Mouse (Mus musculus): ENCODE data around the gene Ociad2. TPM values are rescaled to one million over a fixed set of nuclear protein-coding genes. Genes with fewer than 3 reads are reported as not detected.
A peak's percentile ranks its signal among the peaks of the same experiment; 100 is the strongest.

Ociad2 gene
- polyA plus RNA-seq, 1 experiment from 2014 or later = 1.2 TPM

DNA sequence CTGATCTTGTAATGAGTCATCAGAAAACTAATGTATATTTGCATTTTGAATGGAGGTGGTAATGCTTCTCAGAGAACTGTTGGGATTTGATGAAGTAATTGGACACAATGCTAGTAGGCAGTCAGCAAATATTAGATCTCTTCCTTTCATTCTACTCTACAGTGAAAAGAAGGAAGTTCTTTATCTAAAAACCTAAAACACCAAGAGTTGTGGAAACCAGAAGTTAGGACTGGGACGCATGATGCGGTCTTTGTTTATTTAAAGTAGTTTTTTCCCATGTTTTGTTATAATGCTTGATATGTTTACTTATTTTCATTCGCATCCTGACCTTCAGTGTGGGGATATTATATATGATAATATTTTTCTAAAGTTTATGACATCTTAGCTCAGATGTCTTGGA lies 33.5 kb downstream of the Ociad2 start:
- Histone ChIP-seq H3K9me3 (ENCODE audit: low read length) (no peaks in the 10 kb centered on the region), H3K9ac (replicated peaks) (no peak overlapping the region), H3K27me3 (ENCODE audit: insufficient read depth, low read length) (no peaks in the 10 kb centered on the region), H3K4me2 (ENCODE audit: low read depth, low read length) (no peak overlapping the region), H3K36me3 (replicated peaks; ENCODE audit: insufficient read depth, low read length) (peaks cover 72% of the 10 kb centered on the region), H3K27ac (ENCODE audit: low read depth) (no peak overlapping the region), H3K4me1 (ENCODE audit: insufficient read depth) (peaks cover 3% of the 10 kb centered on the region; the same call in 1 of the 2 replicates), H3K4me3 (ENCODE audit: low read depth, low read length) (no peak overlapping the region)
- DNase-seq (no peak), ATAC-seq (no peak)
- TF ChIP-seq EP300 (IDR thresholded peaks at IDR 0.05; ENCODE audit: low read depth) = no peak
- no peak for TF ChIP-seq CTCF (IDR thresholded peaks at IDR 0.05; ENCODE audit: low read depth)
- WGBS (ENCODE audit: insufficient replicate concordance) = 82% methylated on average over 3 of the region's 3 CpGs

DNA sequence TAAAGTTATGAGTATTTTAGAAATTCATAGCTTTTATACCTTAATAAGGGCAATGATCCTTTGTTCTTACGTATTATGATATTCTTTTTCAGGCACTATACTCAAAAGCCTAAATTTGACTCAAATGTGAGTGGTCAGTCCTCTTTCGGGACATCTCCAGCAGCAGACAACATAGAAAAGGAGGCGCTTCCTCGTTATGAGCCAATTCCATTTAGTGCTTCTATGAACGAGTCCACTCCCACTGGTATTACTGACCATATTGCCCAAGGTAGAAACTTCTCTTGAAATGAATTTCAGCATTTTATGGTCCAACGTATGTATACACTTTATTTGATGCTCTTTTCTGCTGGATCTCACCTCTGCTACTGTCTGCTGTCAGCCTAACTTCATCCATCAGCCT lies 34.3 kb downstream of the Ociad2 start:
- peaks cover 73% of the 10 kb centered on the region for H3K36me3 ChIP-seq (replicated peaks; ENCODE audit: insufficient read depth, low read length)
- no peaks in the 10 kb centered on the region for H3K27me3 ChIP-seq (ENCODE audit: insufficient read depth, low read length)
- H3K4me1 ChIP-seq (ENCODE audit: insufficient read depth) = peaks cover 5% of the 10 kb centered on the region; the same call in 1 of the 2 replicates
- H3K4me2 ChIP-seq (ENCODE audit: low read depth, low read length) = no peak overlapping the region
- ATAC-seq (no peak), DNase-seq (no peak)
- no peaks in the 10 kb centered on the region for H3K9me3 ChIP-seq (ENCODE audit: low read length)
- 93% methylated on average over 6 of the region's 6 CpGs for WGBS (ENCODE audit: insufficient replicate concordance)
- no peak overlapping the region for H3K9ac ChIP-seq (replicated peaks)
- no peak for TF ChIP-seq EP300 (IDR thresholded peaks at IDR 0.05; ENCODE audit: low read depth)
- no peak for TF ChIP-seq CTCF (IDR thresholded peaks at IDR 0.05; ENCODE audit: low read depth)
- H3K4me3 ChIP-seq (ENCODE audit: low read depth, low read length) = no peak overlapping the region
- H3K27ac ChIP-seq (ENCODE audit: low read depth) = no peak overlapping the region

DNA sequence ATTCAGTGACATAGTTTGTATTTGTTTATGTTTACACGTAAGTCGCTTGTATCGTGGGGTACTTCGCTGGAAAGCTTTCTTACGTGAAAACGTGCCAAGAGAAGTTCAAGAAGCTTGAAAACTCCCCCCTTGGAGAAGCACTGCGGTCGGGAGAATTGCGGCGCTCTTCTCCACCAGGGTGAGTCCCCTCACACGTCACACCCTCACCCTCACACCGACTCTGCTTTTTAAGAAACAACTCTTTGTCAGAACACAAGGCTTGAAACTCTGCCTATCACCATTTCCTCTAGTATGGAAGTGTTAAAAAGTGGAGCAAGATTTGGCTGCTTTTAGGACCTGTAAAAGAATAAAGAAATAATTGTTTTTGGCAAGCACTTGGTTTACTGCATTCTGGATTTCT lies 36.3 kb downstream of the Ociad2 start:
- Histone ChIP-seq H3K36me3 (replicated peaks; ENCODE audit: insufficient read depth, low read length) (peaks cover 71% of the 10 kb centered on the region), H3K27me3 (ENCODE audit: insufficient read depth, low read length) (no peaks in the 10 kb centered on the region), H3K9me3 (ENCODE audit: low read length) (no peaks in the 10 kb centered on the region), H3K4me3 (ENCODE audit: low read depth, low read length) (no peak overlapping the region), H3K4me1 (ENCODE audit: insufficient read depth) (peaks cover 5% of the 10 kb centered on the region; the same call in 1 of the 2 replicates), H3K9ac (replicated peaks) (no peak overlapping the region), H3K4me2 (ENCODE audit: low read depth, low read length) (no peak overlapping the region), H3K27ac (ENCODE audit: low read depth) (no peak overlapping the region)
- no peak for ATAC-seq
- no peak for TF ChIP-seq EP300 (IDR thresholded peaks at IDR 0.05; ENCODE audit: low read depth)
- WGBS (ENCODE audit: insufficient replicate concordance) = 90% methylated on average over 12 of the region's 12 CpGs
- DNase-seq = no peak

DNA sequence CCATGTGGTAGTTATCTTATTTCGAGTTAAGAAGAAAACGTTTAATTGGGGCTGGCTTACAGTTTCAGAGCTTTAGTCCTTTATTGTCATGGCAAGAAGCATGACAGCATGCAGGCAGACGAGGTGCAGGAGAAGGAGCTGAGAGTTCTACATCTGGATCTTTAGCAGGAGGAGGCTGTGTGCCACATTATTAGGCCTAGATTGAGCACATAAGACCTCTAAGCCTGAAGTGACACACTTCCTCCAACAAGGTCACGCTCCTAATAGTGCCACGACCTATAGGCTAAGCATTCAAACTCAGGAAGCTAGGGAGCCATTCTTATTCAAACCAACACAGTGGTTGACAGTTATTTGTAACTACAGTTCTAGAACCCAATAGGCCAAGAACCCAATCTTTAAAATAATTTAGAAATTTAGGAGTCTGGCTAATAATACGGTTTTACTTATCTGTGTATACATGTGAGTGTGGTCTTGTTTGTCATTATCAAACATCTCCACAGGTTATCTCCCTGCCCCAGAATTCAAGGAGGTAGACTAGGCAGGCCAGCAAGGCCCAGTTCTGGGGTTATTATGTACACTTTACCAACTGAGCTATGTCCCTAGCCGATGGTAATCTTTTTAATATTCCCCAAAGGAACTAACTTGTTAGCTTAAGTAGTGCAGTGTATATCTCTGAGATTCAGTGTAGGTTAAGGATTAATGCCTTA lies 39.1 kb downstream of the Ociad2 start:
- TF ChIP-seq CTCF (IDR thresholded peaks at IDR 0.05; ENCODE audit: low read depth) (no peak), EP300 (IDR thresholded peaks at IDR 0.05; ENCODE audit: low read depth) (peak; percentile 65)
- DNase-seq = no peak
- Histone ChIP-seq H3K36me3 (replicated peaks; ENCODE audit: insufficient read depth, low read length) (peaks cover 64% of the 10 kb centered on the region), H3K27ac (ENCODE audit: low read depth) (no peak overlapping the region), H3K4me2 (ENCODE audit: low read depth, low read length) (no peak overlapping the region), H3K9ac (replicated peaks) (no peak overlapping the region), H3K4me3 (ENCODE audit: low read depth, low read length) (no peak overlapping the region), H3K9me3 (ENCODE audit: low read length) (no peaks in the 10 kb centered on the region), H3K27me3 (ENCODE audit: insufficient read depth, low read length) (no peaks in the 10 kb centered on the region), H3K4me1 (ENCODE audit: insufficient read depth) (peaks cover 5% of the 10 kb centered on the region; the same call in 1 of the 2 replicates)
- WGBS (ENCODE audit: insufficient replicate concordance) = 71% methylated on average over 7 of the region's 7 CpGs
- ATAC-seq = no peak

DNA sequence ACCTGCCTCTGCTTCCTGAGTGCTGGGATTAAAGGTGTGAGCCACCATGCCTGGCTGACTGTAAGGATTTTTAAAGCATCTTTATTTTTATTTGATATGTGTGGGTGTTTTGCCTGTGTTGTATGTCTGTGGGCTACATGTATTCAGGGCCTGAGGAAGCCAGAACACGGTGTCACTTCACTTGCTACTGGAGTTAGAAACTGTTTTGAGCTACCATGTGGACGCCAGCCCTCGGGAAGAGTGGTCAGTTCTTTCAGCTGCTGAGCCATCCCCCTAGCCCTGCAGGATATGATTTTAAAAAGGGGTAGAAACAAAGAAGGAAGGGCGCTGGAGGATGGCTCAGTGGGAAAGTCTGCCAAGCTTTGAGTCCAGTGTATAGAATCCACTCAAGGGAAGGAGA lies 44.9 kb downstream of the Ociad2 start:
- H3K4me1 ChIP-seq (ENCODE audit: insufficient read depth) = peaks cover 6% of the 10 kb centered on the region; the same call in 1 of the 2 replicates
- H3K4me2 ChIP-seq (ENCODE audit: low read depth, low read length) = no peak overlapping the region

DNA sequence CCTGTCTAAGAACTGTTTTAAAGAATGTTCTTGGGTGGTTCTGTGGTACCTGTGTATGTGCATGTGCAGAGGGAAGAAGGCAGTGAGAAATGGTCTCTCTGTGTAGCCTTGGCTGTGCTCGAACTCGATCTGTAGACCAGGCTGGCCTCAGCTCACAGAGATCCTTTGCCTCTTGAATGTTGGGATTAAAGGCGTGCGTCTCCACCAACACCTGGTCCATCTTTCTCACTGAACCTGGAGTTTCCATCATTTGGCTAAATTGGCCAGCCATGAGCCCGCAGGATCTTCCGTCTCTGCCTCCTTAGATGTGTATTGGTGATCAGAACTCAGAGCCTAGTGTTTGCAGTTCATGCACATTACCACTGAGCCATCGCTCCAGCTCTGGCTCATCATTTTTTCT lies 45.8 kb downstream of the Ociad2 start:
- Histone ChIP-seq H3K4me2 (ENCODE audit: low read depth, low read length) (no peak overlapping the region), H3K27ac (ENCODE audit: low read depth) (no peak overlapping the region), H3K4me1 (ENCODE audit: insufficient read depth) (peaks cover 6% of the 10 kb centered on the region; the same call in 1 of the 2 replicates), H3K9ac (replicated peaks) (no peak overlapping the region), H3K9me3 (ENCODE audit: low read length) (no peaks in the 10 kb centered on the region), H3K36me3 (replicated peaks; ENCODE audit: insufficient read depth, low read length) (peaks cover 33% of the 10 kb centered on the region), H3K4me3 (ENCODE audit: low read depth, low read length) (no peak overlapping the region), H3K27me3 (ENCODE audit: insufficient read depth, low read length) (no peaks in the 10 kb centered on the region)
- no peak for TF ChIP-seq CTCF (IDR thresholded peaks at IDR 0.05; ENCODE audit: low read depth)
- no peak for TF ChIP-seq EP300 (IDR thresholded peaks at IDR 0.05; ENCODE audit: low read depth)
- ATAC-seq = no peak
- 96% methylated on average over 7 of the region's 7 CpGs for WGBS (ENCODE audit: insufficient replicate concordance)
- DNase-seq = no peak

More for the DNA sequence above, 44.9 kb downstream of the Ociad2 start:
- Histone ChIP-seq H3K36me3 (replicated peaks; ENCODE audit: insufficient read depth, low read length) (peaks cover 41% of the 10 kb centered on the region), H3K27ac (ENCODE audit: low read depth) (no peak overlapping the region), H3K9ac (replicated peaks) (no peak overlapping the region), H3K9me3 (ENCODE audit: low read length) (no peaks in the 10 kb centered on the region), H3K27me3 (ENCODE audit: insufficient read depth, low read length) (no peaks in the 10 kb centered on the region), H3K4me3 (ENCODE audit: low read depth, low read length) (no peak overlapping the region)
- 86% methylated on average over 4 of the region's 4 CpGs for WGBS (ENCODE audit: insufficient replicate concordance)
- DNase-seq = no peak
- TF ChIP-seq CTCF (IDR thresholded peaks at IDR 0.05; ENCODE audit: low read depth) = no peak
- no peak for TF ChIP-seq EP300 (IDR thresholded peaks at IDR 0.05; ENCODE audit: low read depth)
- no peak for ATAC-seq
